Comparison of ENCODE assay signal across 24 mouse cellular contexts in the genomic region with DNA sequence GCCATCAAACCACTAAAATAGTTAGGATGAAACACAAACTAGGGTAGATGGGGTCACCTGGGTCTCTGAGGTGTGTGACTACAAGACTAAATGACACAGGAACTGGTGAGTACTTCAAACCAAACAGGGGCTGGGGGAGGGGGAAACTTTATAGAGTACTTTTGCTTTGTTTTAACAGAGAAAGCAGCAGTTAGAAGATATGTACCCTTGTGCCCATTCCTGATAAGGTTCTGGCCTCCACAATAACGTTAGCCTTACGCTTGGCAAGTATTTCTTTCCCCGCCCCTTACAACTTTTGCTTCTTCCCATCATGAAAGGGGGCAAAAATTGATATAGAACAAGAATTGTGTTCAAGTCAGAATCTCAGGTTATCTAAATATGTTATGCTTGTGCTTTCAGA. TPM values are rescaled to one million over a fixed set of nuclear protein-coding genes. Genes with fewer than 3 reads are reported as not detected.
DNase-seq lines count a peak whose midpoint lies in the region; ATAC-seq and TF ChIP-seq lines count a peak whose summit lies in the region.
"Had no signal": no experiment of that assay in that cellular context is flagged by ENCODE, and none has a peak within 500 bp of the region (broad histone marks: within the 10 kb centered on the region; RNA-seq: fewer than 3 reads in every experiment).

No protein-coding gene starts in this region.

- H3K9me3 ChIP-seq in liver, embryonic 14.5 days (ENCODE audit: control insufficient read depth, low read length) = no peaks in the 10 kb centered on the region
- H3K9me3 ChIP-seq: embryonic facial prominence, embryonic 12.5 days; forebrain, embryonic 15.5 days; heart, embryonic 10.5 days; hindbrain, embryonic 13.5 days had no signal

- WGBS in liver, embryonic 14.5 days (ENCODE audit: insufficient replicate concordance) = 17% methylated on average over 3 of the region's 3 CpGs

- peak; percentile 77 for ATAC-seq in liver, embryonic 14.5 days (ENCODE audit: insufficient read depth)
- peak; percentile 65 for ATAC-seq in megakaryocyte progenitor cell, adult 5-6 weeks (replicated peaks; ENCODE audit: poor library complexity)
- ATAC-seq: forebrain, embryonic 15.5 days; hindbrain, postnatal 0 days had no signal

- H3K36me3 ChIP-seq in liver, embryonic 14.5 days (replicated peaks; ENCODE audit: control insufficient read depth, insufficient read depth, low read depth) = no peaks in the 10 kb centered on the region
- H3K36me3 ChIP-seq: embryonic facial prominence, embryonic 12.5 days; forebrain, embryonic 15.5 days; heart, embryonic 10.5 days; hindbrain, embryonic 13.5 days had no signal

- H3K4me1 ChIP-seq in liver, embryonic 14.5 days (replicated peaks; ENCODE audit: control insufficient read depth in 2 of 2, insufficient read depth in 2 of 2, low read length in 1 of 2) = peaks cover 3 to 16% of the 10 kb centered on the region in 2 experiments; a peak in 3 of 4 replicates

- DNase-seq in MEL-GATA-1-ER (ENCODE audit: extremely low read depth, low read depth) (peak; percentile 86), liver (peak; percentile 29)
- peak; percentile 30 to 45 (median 42) for DNase-seq in liver, embryonic 14.5 days (ENCODE audit: low read depth in 3 of 3, low spot score in 3 of 3)
- no peak for DNase-seq in heart, adult 9 months (ENCODE audit: low spot score in 2 of 2)
- no peak for DNase-seq in frontal cortex, postnatal 36 days (ENCODE audit: low spot score in 2 of 2)
- no peak for DNase-seq in spleen, postnatal 36 days (ENCODE audit: low spot score in 2 of 2)
- no peak for DNase-seq in gastrocnemius, postnatal 36 days
- DNase-seq: adrenal gland, adult 8-10 months; adrenal gland, postnatal 36 days; cerebellum, adult 11-12 months; cerebellum, adult 9-11 months; gastrocnemius, postnatal 10 days; heart, postnatal 10 days had no signal

- peak overlapping the region; percentile 41 for H3K4me2 ChIP-seq in liver, embryonic 14.5 days (ENCODE audit: low read depth)
- H3K4me2 ChIP-seq: embryonic facial prominence, embryonic 12.5 days; forebrain, embryonic 15.5 days had no signal

- peaks cover 47% of the 10 kb centered on the region for H3K27me3 ChIP-seq in liver, embryonic 14.5 days (ENCODE audit: control insufficient read depth, insufficient read depth, low read length)

- no peak overlapping the region for H3K4me3 ChIP-seq in liver, embryonic 14.5 days (ENCODE audit: insufficient read depth in 1 of 2, low read depth in 2 of 2, low read length in 2 of 2)
- H3K4me3 ChIP-seq: embryonic facial prominence, embryonic 12.5 days; forebrain, embryonic 15.5 days; hindbrain, embryonic 13.5 days had no signal

- no peak overlapping the region for H3K9ac ChIP-seq in liver, embryonic 14.5 days (replicated peaks)
- H3K9ac ChIP-seq: embryonic facial prominence, embryonic 12.5 days; forebrain, embryonic 15.5 days; hindbrain, embryonic 13.5 days had no signal

- peak; percentile 83 for TF ChIP-seq EP300 in liver, embryonic 14.5 days (IDR thresholded peaks at IDR 0.05; ENCODE audit: low read depth)

- intact Hi-C loops in gastrocnemius, postnatal 36 days (cut with DNase I) = no loop called here

- TF ChIP-seq CTCF in liver, embryonic 14.5 days (IDR thresholded peaks at IDR 0.05; ENCODE audit: low read depth) = no peak

- H3K27ac ChIP-seq in liver, embryonic 14.5 days = no peak overlapping the region
- H3K27ac ChIP-seq: embryonic facial prominence, embryonic 12.5 days; forebrain, embryonic 15.5 days; heart, embryonic 10.5 days; hindbrain, embryonic 13.5 days; hindbrain, postnatal 0 days had no signal

RNA-seq across cellular contexts. Expression of a gene that starts 3.6 kb away (rescaled TPM):
- polyA plus RNA-seq in liver, embryonic 14.5 days (2012; rRNA removed) = 0.01 TPM in 1 of 2 replicates, not detected in the other
- not detected in 2 replicates for polyA plus RNA-seq in liver, embryonic 14.5 days (2014; fragmentation: Nextera tagmentation; extraction: Ambion mirVana)
- not detected in 2 replicates for total RNA-seq in megakaryocyte progenitor cell, adult 5-6 weeks (2015)
- total RNA-seq in megakaryocyte progenitor cell, adult 5-6 weeks (2017) = not detected in 2 replicates
- total RNA-seq in gastrocnemius, postnatal 36 days (2021) = not detected
- total RNA-seq: adrenal gland, adult 8-10 months; adrenal gland, postnatal 36 days; gastrocnemius, postnatal 10 days; granulocyte monocyte progenitor cell, adult 5-6 weeks; heart, postnatal 10 days; hematopoietic stem cell, adult 5-6 weeks; hindbrain, postnatal 0 days had no signal
- polyA plus RNA-seq: C2C12; forebrain, embryonic 11.5 days; heart, embryonic 10.5 days; heart, embryonic 14.5 days had no signal

RNA-seq across cellular contexts. Expression of a gene that starts 14.7 kb away (rescaled TPM):
- polyA plus RNA-seq in liver, embryonic 14.5 days (2012; rRNA removed) = 5.5 and 5.6 TPM in 2 replicates
- 6.0 and 6.3 TPM in 2 replicates for polyA plus RNA-seq in liver, embryonic 14.5 days (2014; fragmentation: Nextera tagmentation; extraction: Ambion mirVana)
- 10.8 and 14.2 TPM in 2 replicates for total RNA-seq in megakaryocyte progenitor cell, adult 5-6 weeks (2015)
- 9.1 and 11.2 TPM in 2 replicates for total RNA-seq in megakaryocyte progenitor cell, adult 5-6 weeks (2017)
- 10 to 100 TPM; 12.9 to 13.2 TPM for total RNA-seq in gastrocnemius, postnatal 36 days (2021)

RNA-seq across cellular contexts. Expression of a gene that starts 19.6 kb away (rescaled TPM):
- 28.2 and 37.8 TPM in 2 replicates for polyA plus RNA-seq in liver, embryonic 14.5 days (2012; rRNA removed)
- polyA plus RNA-seq in liver, embryonic 14.5 days (2014; fragmentation: Nextera tagmentation; extraction: Ambion mirVana) = 70.6 and 79.6 TPM in 2 replicates
- 92.6 and 99.4 TPM in 2 replicates for total RNA-seq in megakaryocyte progenitor cell, adult 5-6 weeks (2015)
- 110 TPM in 2 replicates for total RNA-seq in megakaryocyte progenitor cell, adult 5-6 weeks (2017)
- 100 to 1,000 TPM; 129 to 144 TPM for total RNA-seq in gastrocnemius, postnatal 36 days (2021)

Comparison
In these comparisons a context has a peak if more than half of its experiments do, and no peak if none do; other contexts are left out.
1. DNase-seq: peak in MEL-GATA-1-ER (single experiment), liver (single experiment) and liver, embryonic 14.5 days (3 of 3); none in heart, adult 9 months (0 of 2), frontal cortex, postnatal 36 days (0 of 2), spleen, postnatal 36 days (0 of 2) and gastrocnemius, postnatal 36 days (0 of 2).